Mouse (Mus musculus) embryo, embryonic 11.5 days (tissue): Measurements from ENCODE around the gene Snx29.
"Not testable (repeated sequence)": the region's sequence is repeated elsewhere in the genome, so short reads cannot be mapped to it uniquely, and the experiment has no call there.

Experiments used
- DNase-seq: peaks from one replicate; pipeline ENCODE4 v3.0.0-alpha.2; 2012; ENCODE audit warnings: low read depth, low spot score

Snx29 gene

DNA sequence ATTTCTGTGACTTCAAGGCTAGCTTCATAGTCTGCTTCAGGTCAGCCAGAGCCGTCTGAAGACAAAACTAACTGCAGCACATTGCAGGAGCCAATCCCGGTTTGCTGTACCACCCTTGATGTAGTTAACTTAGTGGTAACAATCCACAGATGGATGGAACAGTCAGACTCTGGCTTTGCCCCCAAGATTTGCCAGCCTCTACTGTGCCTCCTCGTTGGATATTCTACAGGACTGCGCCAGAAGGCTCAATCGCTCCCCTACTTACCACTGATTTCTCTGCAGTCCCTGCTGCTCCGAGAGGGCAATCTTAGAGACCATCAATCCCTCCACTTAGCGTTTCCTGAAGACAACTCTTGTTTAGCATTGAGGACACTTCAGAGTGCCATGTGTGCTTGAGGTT lies 208.7 kb downstream of the Snx29 start:
- DNase-seq: no peak

DNA sequence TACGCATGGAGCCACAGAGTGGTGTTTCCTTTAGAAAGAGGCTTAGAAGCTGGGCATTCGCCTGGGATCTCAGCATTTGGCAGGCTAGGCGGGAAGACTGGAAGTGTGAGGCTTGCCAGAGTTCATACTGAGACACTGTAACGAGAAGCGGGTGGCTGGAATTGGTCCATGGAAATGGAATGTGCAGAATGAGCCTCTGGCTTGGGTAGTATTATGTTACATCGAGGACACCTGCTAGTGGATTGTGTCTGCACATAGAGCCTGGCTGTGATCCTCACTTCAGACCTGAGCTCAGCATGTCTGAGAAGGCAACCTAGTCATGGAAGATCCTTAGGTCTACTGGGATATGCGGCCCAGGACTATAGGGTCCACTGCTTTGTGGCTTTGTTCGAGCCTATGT lies 209.9 kb downstream of the Snx29 start:
- no peak for DNase-seq

DNA sequence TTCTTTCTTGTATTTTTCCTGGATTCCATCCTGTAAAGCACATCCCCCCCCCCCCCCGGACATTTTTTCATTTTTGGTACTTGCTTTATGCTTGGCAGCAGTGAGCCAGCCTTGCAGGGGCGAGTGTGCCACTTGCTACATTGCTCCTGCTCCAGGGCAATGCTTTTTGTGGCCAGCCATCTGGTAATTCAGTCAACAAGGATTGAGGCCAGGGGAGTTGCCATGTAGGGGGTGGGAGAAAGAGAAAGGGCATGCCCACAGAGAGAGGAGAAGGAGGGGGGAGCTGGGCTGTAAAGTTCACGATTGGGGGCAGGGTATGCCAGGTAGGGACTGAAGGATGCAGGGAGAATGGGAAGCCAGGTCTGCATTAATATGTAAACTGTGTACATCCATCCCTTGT lies 210.7 kb downstream of the Snx29 start:
- DNase-seq: no peak

DNA sequence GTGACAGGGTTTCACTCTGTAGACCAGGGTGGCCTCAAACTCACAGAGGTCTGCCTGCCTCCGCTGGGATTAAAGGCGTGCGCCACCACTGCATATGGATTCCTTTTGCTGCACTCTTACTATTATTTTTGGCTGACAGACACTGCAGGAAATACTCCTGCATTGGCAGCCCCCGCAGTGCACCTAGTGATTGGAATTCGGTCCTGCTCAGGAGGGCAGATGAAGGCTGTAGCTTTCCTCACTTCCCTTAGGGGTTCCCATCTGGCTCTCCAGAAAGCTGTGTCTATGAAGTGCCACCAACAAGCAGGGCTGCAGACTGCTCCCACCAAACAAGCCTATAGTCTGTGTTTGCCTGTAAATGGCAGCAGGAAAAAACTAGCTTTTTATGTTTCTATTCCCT lies 215.0 kb downstream of the Snx29 start:
- no peak for DNase-seq

DNA sequence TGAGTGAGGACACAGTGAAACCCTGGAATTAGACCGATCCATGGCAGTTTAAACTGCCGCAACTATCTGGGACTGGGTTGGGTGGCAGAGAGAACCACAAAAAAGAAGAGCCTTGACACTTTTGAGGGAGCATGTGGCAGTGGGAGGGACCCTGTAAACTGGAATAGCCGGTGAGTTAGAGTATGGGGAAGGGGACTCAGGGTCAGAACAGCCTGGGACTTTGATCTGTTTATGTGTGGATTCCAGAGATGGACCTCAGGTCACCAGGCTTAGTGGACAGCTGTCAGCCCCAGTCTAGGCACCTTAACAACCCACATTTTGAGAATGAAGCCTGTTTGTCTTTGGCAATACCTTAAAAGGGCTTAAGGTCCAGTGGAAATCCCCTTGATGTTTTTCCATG lies 215.5 kb downstream of the Snx29 start:
- DNase-seq: no peak

DNA sequence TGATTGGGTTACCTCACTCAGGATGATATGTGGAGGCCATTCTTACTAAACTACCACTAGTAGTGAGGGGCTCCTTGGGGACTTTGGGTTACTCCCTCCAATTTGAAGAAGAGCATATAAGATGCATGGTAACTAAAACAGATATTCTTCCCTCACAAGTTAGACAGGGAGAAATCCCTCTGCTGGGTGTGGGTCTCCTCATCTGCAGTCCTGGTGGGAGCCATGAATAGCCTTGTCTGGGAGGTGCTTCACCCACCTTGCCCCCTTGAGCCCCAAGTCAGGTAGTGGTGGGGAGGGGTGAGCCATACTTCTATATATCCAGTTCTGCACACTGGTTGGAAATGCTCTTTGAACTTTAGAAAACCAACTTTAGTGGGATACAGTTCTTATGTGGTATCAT lies 218.3 kb downstream of the Snx29 start:
- DNase-seq: no peak

DNA sequence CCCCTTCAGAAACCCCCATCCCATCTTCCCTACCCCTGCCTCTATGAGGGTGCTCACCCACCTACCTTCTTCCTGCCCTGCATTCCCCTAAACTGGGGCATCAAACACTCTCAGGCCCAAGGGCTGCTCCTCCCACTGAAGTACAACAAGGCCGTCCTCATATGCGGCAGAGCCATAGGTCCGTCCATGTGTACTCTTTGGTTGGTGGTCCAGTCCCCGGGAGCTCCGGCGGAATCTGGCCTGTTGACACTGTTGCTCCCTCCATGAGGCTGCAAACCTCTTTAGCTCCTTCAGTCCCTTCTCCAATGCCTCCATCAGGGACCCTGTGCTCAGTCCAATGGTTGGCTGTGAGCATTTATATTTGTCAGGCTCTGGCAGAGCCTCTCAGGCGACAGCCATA lies 219.1 kb downstream of the Snx29 start:
- no peak for DNase-seq

DNA sequence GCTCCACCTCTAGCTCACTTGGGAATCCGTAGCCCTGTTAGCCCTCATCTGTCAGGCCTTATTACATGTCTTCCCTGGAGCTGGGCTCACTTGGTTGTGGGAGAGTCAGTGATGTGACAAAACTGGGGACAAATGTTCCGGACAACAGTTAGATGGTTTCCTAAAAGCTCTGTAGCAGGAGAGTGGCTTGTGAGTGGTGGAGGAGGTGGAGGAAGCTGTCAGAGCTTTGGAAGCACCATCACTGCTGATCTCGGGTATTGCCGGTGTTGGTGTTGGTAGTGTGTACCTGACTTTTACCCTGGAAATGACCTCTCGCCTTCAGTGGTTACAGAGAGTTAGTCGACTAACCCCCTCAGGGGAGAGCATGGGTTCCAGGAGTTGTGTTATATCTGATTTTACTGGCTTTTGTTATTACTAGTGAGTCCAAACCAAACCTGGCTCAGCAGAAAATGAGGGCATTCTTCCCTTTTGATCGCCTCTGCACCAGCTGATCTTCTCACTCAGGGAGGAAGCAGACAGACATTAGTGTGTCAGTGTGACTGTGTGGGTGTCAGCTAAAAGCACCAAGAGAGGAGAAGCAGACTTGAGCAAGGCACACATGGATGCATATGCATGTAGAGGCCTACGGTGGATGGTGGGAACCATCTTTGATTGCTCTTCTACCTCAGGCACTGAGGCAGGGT lies 227.5 kb downstream of the Snx29 start:
- no peak for DNase-seq

DNA sequence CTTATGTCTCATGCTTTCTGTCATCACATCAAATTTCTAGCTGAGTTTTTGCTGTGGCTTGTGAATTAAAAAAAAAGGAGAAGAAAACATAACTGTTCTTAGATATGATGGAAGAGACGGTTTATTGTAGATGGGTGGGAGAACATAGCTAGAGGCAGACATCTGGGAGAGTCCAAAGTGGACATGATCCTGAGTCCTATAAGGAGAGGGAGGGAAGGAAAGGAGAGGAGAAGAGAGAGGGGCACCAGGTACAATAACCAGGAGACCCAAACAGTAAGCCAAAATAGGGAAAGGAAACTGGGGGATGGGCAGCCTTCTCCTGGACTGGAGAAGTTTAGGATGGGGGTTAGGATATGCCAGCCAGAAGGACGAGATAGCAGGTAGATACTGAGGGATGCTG lies 239.0 kb downstream of the Snx29 start:
- no peak for DNase-seq

DNA sequence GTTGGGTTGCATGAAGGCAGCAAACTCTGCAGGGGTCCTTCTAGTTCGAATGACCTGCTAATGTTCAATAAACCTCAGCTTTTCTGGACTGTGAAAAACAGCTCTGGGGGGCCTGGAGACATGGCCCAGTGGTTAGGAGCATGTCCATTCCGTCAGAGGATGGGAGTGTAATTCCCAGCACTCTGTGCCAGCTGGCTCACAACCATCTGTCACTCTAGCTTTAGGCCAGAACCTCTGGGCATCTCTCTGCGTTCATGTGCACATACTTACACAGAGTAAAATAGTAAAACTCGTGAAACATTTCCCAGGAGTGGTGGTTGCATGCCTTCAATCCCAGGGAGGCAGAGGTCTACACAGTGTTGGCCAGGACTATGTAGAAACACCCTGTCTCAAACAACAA lies 241.1 kb downstream of the Snx29 start:
- DNase-seq: no peak

DNA sequence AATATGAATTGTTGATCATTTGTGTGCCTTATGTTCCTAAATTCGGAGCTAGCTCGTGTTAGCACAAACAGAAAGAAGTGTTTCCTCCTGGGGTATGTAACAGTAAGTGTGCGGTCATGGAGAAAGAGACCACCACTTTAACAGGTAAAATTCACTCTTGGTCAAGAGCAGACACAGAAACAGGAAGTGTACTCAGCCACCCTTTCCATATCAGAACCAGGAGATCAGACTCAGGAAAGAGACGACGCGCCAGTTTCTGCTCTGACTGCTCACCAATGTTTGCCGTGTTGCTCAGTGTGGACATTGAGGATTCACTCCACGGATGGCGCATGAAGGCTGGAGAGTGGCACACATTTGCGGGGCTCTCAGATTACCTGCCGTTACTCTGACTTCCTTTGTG lies 242.4 kb downstream of the Snx29 start:
- no peak for DNase-seq

DNA sequence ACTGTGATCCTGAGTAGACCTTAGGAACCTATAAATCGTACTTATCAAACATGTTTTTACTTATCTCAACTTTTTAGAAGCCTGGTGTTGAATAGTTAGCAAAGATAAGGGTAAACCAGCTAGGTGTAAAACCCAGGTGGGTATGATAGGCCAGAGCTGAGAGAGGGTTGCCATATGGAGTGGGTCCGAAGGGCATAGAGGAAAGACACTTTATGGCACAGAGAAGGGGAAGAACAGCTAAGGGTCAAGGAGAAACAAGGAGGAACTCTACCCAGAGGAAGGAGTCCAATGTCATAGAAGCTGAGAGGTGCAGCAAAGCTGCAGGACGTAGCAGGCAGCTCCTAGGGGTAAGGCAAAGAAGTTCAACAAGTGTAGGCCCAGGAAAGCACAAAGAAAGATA lies 244.9 kb downstream of the Snx29 start:
- DNase-seq: no peak

DNA sequence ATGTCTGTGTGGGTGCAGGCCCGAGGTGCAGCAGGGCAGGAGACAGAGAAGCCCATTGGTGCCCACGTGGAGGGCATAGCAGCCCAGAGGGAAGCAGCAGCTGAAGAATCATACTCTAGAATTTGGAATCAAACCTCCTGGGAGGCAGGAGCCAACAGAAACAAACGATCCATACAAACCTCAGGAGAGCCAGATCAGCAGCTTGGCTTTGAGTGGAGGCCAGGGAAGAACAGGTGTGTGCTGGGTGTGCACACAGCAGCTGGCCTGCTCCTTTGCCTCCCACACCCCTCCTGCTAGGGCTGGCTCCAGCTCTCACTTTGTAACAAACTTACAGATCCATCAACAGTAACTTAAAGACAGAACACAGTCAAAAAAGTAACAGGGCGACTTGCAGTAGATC lies 245.4 kb downstream of the Snx29 start:
- no peak for DNase-seq

DNA sequence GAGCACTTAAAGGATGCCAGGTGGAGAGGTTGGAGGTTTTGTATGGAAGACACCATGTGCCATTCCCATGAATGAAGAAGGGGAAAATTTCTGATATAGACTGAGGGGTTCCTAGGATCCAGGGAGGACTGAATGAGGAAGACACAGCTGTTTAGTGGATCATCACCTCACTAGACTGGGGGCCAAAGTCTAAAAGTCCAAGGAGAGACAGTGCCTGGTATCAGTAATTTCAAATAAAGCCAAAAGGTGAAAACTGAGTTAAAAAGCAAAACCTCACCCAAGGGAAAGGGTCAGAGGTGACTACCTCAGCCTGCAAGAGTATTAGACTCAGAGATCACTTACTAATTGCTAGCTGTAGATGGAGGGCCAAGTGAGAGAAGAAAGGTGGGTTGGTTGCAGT lies 245.9 kb downstream of the Snx29 start:
- no peak for DNase-seq

DNA sequence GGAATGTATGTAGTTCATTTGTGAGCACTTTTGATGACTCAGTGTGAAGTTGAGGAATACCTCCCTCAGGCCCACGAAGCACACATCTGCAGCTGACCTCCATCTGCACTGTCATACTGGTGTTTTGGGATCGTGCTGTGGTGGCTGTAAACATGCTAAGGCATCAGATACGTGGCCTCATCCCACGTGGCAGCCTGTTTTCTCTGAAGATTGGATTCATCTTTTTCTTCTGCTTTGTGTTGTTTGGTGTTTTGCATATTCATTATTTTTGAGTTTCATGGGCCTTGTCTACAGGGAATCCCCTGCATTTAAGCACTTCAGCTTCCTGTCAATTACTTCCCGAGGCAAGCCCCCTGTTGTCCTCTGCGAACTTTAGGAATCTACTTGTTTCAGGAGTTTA lies 246.4 kb downstream of the Snx29 start:
- DNase-seq: no peak

DNA sequence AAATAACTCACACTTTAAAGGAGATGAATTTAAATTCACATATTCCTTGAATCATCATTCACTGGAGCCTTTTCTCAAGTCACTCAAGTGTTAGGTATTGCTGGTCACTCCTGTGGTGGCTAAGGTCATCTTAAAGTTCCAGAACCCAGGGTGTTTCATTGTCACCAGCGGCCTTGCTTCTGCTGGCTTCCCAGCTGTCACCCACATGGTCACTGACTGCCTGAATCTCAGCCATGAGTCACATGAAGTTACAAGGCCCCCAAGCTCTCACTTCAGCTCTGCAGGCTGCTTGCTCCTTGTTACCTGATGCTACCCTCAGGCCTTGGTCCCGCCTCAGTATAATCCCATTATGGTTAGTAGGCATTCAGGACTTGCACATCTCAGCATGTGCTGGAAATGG lies 247.4 kb downstream of the Snx29 start:
- no peak for DNase-seq

DNA sequence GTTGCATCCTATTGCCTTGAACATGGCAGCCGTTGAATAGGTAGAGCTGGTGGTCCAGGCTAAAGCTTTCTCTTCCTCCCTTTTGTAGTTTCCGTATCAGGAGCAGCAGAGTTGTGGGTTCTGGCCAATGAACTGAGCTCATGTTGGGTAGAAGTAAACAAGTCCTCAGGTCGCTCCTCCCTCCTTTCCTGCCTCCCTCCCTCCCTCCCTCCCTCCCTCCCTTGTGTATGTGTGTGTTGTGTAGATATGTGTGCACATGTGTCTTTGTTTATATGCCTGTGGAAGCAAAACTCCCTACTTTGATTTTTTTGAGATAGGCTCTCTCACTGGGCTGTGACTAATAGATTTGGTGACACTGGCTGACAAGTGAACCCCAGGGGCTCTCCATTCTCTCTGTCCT lies 251.8 kb downstream of the Snx29 start:
- no peak for DNase-seq

DNA sequence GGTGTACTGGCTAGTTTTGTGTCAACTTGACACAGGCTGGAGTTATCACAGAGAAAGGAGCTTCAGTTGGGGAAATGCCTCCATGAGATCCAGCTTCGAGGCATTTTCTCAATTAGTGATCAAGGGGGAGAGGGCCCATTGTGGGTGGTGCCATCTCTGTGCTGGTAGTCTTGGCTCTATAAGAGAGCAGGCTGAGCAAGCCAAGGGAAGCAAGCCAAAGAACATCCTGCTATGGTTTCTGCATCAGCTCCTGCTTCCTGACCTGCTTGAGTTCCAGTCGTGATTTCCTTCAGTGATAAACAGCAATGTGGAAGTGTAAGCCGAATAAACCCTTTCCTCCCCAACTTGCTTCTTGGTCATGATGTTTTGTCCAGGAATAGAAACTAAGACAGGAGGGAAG lies 253.0 kb downstream of the Snx29 start:
- DNase-seq: not testable (repeated sequence)

DNA sequence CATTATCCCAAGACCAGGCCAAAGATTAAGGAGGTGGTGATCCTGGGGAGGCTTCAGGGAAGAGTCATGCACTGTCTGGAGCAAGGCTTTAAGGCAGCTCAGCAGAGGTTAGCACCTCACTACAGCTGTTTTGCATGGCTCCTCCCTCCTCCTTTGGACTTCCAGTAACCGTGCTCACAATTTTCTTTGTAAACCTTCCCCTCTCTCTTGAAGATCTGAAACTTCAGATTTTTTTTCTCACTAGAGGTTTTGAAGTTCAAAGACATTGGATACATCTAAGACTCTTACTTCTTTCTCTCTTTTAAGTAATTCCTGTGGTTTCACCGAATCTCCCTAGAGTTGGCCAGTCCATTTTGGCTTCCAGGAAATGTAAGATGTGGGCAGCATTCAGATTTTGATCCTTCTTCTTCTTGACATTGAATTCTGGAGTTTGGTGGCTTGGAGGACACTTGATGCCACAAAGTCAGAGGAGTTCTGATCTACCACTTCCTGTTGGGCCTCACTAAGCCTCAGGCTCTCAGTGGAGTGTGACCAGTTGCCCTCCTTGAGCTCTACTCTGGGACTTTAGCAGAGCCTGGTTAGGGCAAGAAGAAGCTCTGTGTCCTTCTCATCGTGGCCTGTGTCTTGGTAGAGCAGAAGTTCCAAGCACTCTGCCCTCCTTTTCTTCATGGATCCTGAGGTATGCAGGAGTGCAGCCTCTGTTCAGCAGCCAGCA lies 255.0 kb downstream of the Snx29 start:
- DNase-seq: no peak

DNA sequence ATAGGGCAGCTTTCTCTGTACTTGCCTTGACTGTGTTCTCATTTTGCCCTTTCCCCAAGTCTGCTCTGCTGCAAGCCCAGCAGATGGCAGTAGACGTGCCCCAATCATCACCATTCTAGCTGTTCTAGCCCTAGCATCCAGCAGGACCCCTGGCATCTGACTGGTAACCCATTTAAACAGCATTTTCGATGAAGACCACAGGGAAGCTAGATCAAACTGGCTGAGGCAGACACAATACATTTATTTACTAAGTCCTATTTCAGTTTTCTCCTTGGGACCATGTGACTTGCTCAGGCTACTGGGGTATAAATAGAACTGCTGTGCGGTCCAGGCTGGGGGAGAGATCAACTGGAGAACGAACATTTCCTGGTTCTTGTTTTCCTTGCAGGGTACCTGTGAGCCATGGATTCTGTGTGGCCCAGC lies 257.0 kb downstream of the Snx29 start:
- peak; percentile 27 for DNase-seq

DNA sequence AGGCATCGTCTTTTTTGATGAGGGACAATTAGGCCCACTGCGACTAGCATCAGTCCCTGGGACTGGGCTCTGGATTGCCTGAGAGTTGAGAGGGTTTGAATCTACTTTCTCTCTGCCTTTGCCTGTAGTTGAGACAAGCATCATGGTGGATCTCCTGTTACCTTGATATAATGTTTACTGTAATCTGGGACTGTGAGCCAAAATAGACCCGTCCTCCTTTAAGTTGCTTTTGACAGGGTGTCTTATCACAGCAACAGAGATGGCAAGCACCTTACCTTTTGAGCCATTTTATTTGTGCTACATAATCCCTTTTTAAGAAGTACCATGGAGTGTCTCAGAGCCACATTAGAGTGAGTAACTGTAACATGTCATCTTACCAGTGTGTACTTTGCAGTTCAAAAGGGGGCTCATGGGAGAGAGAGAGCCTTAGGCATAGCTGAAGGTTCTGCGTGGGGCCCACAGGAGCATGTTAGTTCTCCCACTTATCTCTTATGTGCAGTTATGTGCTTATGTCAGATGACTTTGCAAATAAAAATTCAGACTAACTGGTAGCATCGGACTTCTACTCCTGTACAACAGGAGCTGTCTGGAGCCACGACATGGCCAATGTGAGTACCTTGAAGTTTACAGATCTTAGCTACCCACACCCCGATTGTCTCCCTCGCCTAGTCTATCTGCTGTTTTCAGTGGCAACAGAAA lies 261.4 kb downstream of the Snx29 start:
- no peak for DNase-seq

DNA sequence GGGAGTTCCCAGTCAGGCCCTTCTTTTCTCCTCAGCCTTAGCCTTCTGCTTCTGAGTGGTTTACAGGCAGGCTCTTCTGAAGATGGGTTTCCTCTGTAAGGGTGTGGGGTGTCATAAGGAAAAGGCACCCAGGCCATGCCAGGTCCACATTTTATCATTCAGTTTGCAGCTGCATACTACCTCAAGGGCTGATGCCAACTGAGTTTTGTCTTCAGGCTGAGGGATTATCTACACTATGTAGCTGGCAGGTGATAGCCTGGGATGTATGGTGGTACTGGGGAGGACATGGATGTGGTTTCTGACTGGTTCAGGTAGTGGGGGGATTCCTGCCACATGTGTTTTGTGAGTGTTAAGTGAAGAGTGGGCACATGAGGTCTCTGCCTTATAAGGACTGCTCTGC lies 266.0 kb downstream of the Snx29 start:
- no peak for DNase-seq

DNA sequence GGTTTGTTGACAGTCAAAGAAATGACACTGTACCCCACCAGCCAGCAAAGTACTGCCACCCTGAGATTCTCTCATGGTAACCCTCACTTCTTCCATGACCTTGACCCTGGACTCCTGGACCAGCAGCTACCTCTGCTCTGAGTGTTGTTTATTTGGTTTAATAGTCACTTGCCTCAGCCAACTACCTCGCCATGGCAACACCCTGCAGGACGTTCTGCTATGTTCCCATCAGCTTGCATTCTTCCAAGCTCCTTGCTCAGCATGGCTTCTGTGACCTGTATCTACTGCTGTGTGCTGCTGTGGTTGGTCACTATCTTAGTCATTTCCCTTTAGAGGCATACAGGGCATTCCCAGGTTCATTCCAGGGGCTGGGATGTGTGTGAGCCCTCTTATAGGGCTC lies 266.6 kb downstream of the Snx29 start:
- no peak for DNase-seq
